Mouse (Mus musculus) CD4-positive helper T cell, adult 2 months (primary cell): Measurements from ENCODE around the gene Cuedc2.

ENCODE experiments used
- DNase-seq: peaks from one replicate; pipeline ENCODE4 v3.0.0-alpha.2; 2012; ENCODE audit warnings: low read depth, missing footprints, low spot score

Gene Cuedc2

DNA sequence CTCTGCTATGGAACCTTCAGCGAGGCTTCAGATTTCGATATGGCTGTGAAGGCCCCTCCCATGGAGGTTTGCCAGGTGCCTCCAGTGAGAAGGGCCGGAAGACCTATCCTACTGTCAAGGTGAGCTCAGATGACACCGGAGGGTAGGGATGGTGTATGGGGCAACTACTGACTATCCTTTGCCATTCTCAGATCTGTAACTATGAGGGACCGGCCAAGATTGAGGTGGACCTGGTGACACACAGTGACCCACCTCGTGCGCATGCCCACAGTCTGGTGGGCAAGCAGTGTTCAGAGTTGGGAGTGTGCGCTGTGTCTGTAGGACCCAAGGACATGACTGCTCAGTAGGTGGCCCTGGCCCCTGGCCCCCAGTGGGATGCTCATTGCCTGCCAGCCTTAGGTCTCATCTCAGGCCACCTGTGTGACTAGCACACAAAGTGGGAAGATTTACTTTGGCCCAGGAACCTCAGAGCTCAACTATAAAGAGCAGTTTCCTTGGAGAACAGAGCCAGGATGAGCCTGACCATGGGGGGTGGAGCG lies 31.7 kb downstream of the Cuedc2 start:
- DNase-seq: peak; percentile 10

- DNase-seq: no peak
Measured at GRCm38 (mm10) chr19:46306268-46306610, 32.3 kb downstream of the Cuedc2 start.

- peak; percentile 96 for DNase-seq
Measured at GRCm38 (mm10) chr19:46305432-46306267, 32.9 kb downstream of the Cuedc2 start.

DNA sequence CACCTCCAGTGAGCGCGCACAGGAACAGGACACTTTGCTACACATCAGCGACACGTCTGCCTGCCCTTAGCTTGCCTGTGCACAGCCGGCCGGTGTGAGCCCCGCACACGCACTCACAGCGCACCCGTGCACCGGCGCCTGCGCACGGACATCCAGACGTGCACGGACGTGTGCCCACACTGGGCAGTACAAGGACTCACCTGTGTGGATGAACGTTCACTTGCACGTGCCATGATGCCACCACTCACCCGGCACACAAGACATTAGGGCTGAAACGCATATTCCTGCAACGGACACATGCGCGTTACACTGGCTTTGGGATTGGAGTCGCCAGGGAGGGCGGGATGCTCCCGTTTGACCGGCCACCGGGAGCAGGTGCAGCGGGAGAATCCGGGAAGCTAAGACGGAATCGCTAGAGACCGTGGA lies 33.6 kb downstream of the Cuedc2 start:
- no peak for DNase-seq

DNA sequence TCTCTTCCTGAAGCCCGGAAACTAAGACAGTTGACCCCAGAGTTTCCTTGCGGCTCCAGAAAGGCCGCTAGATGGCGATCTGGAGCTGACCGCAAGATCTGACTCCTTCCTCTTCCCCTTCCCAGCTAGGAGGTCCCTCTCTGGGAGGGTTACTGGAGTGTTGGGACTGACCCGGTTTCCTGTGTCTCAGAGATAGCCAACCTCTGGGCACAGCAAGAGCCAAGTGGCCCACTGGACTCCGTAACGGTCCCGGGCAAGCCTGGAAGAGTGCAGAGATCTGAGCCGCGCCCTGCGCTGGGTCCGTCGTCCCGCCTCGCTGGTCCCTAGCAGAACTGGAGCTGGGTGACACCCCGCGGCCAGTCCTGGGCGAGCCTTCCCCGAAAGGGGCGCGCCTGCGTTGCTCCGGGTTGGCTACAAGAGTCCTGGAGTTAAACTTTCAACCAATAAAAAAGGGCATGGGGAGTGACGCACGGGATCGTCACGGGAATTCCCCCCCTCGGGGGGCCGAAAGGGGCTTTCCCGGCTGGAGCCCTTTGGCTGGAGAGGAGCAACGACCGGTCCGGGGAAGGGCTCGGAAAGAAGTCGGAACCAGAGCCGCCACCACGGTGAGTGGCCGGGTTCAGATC lies 34.2 kb downstream of the Cuedc2 start, which contains the start of gene Nfkb2:
Nfkb2 (plus strand) TSS at position 105 of the 626 bp plus-strand sequence.
- peak; percentile 96 for DNase-seq

- DNase-seq: no peak
Measured at GRCm38 (mm10) chr19:46303251-46304215, 35.0 kb downstream of the Cuedc2 start.

DNA sequence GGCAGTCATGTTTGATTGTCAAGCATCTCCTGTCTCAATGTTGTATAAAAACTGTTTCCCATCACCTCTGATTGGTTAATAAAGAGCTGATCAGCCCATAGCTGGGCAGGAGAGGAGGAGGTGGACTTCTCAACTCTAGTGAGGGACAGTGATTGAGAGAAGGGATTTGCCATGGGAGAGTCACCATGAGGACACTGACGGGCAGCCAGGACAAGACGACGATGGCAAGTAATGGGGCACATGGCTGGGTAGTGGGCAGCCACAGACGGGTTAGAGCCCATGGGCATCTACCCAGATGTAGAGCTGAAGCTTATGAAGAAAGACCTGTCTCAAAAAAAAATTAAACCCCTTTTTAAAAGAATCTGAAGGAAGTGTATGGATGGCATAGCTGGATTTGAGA lies 36.0 kb downstream of the Cuedc2 start:
- DNase-seq: no peak

DNA sequence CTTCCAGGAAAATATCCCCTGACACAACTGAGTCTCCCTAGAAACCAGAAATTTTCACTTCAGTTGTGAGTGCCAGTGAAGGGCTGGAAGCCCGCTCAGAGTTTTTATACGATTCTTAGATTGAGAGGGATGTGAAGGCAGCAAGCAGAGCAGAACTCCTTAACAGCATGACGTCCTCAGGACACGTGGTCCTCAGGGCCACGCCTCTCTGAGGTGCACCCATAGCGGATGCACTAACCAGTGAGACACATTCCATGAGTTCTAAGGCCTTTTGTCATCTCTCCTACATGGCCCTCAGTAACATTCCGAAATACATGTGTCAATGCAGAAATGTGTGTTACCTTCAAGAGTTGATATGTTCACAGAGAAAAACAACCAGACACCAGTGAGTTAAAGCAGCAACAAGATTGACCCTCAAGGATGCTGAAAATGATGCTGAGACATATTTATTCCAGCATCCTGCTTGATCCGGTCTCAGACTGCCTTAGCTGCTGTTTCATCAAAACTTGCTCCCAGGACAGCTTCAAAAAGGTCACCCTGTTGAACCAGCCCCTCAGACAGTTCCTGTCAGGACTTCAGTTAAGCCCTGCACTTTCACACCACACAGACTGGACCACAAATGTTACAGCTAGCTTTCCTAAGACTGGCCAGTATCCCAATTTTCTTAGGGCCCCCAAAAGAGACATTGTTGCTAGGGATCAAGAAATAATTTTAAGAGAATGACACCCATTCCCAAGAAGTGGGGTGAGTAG lies 38.0 kb downstream of the Cuedc2 start:
- no peak for DNase-seq

- no peak for DNase-seq
Measured at GRCm38 (mm10) chr19:46296938-46297337, 41.6 kb downstream of the Cuedc2 start.

DNA sequence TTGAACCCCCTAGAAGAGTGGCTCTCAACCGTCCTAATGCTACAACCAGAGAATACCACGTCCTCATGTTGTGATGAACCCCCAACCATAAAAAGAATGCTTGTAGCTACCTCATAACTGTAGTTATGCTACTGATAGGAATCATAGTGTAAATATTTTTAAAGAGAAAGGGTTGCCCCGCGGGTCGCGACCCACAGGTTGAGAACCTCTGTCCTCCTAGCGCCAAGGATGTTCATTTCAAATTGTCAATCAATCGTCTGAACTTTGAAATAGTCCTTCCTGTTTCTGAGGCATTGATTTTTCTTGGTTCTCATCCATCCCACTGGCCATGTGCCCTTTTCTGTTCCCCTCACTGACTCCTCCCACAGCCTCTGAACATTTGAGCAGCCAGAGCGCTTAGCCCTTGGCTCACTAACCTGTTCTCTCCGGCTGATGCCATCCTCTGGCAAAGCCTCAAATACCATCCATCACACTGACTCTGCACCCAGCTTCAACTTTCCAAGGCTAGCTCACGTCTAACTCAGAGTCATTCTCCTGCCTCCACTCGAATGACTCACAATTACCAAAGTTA lies 47.9 kb downstream of the Cuedc2 start:
- DNase-seq: no peak

DNA sequence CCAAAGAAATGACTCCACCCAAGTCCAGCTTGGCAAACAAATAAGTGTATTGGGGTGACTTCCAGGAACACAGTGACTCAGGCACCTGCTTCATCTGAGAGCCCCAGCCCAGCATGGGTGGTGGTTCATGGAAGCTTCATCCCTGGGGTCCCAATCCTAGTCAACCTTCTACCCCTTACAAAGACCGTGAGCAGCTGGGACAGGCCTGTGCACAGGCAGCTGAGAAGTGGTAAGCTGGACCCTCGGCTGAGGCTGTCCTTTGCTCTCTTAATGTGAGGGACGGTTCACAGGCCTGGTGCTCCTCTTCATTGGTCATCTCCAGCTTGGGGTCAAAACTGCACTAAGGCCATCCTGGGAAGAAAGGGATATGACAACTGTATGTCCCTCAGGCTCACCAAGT lies 50.9 kb downstream of the Cuedc2 start:
- no peak for DNase-seq

- no peak for DNase-seq
Measured at GRCm38 (mm10) chr19:46286926-46287325, 51.6 kb downstream of the Cuedc2 start.

GRCm38 (mm10) chr19:46286047-46286446 lies 52.5 kb downstream of the Cuedc2 start:
- no peak for DNase-seq

DNA sequence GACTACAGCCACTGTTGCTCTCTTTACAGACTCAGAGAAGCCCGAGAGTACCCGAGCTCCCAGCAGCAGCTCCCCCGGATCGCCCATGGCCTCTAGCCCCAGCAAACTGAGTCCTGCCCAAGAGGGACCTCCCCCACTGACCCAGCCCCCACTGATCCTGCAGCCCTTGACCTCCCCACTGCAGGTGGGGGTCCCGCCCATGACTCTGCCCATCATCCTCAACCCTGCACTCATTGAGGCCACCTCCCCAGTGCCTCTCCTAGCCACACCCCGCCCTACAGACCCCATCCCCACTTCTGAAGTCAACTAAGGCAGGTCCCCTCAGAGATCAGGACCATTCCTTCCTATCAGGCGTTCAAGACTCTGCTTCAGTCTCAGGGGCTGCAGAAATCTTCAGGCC lies 52.9 kb downstream of the Cuedc2 start:
- DNase-seq: no peak

DNA sequence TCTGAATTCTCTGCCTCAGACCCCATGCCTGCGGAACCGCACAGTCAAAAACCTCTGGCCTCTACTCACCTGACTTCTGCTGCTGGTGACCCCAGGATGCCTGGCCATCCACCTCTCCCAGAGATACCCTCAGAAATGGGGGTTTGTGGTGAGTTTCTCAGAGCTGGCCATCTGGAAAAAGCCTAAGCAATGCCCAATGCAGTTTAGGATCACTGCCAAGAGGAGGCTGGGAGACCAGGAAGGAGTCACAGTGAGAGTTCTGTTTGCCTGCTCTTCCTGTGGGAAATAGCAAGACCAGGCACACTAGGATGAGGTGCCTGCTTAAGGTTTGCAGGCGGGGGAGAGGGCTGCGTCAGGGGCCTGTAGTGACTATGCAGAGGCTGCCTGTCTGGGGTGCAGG lies 53.8 kb downstream of the Cuedc2 start:
- no peak for DNase-seq

- DNase-seq: no peak
Measured at GRCm38 (mm10) chr19:46282081-46282849, 56.2 kb downstream of the Cuedc2 start.
